Mouse (Mus musculus): ENCODE results near the gene Kcnj8. TPM values are rescaled to one million over a fixed set of nuclear protein-coding genes. Genes with fewer than 3 reads are reported as not detected.

Gene Kcnj8
- total and polyA plus RNA-seq, 2 experiments from 2014 or later: 8.2 to 10.0 TPM

DNA sequence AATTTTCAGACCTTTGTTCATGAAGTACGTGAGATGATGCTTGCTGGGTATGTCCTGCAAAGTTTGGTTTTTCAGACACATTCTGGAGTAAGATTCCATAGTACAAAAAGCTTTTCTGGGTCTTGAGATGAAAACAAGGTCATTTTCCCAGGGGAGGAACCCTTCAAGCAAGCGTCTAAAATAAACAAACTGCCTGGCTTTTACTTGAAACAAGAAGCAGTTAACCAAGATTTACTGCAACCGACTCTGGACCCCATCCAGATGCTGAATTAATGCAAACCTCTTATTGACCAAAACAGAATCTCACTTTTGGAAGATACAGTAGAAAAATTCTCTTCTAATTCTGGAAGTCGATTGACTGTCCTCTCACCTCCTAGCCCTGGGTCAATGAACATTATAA, 20.5 kb downstream of the Kcnj8 start:
- DNase-seq (no peak), ATAC-seq (no peak)
- Histone ChIP-seq H3K9me3 (ENCODE audit: low read length) (0 out of 2 replicates have a peak, but pooled peaks cover 3% of the 10 kb centered on the region), H3K4me3 (ENCODE audit: low read depth, low read length) (no peak overlapping the region), H3K4me2 (ENCODE audit: low read depth) (no peak overlapping the region), H3K9ac (no peak overlapping the region), H3K36me3 (ENCODE audit: insufficient read depth) (no peaks in the 10 kb centered on the region), H3K27me3 (ENCODE audit: insufficient read depth, low read length) (no peaks in the 10 kb centered on the region), H3K4me1 (ENCODE audit: insufficient read depth) (no peaks in the 10 kb centered on the region), H3K27ac (ENCODE audit: low read depth, low read length) (no peak overlapping the region)
- no peak for TF ChIP-seq CTCF (IDR thresholded peaks at IDR 0.05; ENCODE audit: low read depth)
- 70% methylated on average over 4 of the region's 4 CpGs for WGBS

DNA sequence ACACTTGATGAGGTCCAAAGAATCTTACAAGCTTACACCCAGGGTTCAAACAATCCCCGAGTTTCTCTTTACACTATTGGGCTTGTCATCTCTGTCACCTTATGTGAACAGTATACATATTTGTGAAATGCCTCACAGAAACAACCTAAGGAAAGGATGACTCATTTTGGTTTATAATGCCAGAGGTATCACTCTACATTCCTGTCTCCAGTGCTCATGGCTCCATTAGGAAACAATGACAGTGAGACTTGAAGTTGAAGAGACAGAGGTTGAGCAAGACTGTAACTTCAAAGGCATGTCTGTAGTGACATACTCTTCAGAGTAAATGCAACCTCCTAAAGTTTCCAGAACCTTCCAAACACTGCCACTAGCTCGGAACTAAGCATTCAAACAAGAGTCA, 23.0 kb downstream of the Kcnj8 start:
- WGBS: 90% methylated on average over 2 of the region's 2 CpGs
- H3K36me3 ChIP-seq (ENCODE audit: insufficient read depth): no peaks in the 10 kb centered on the region
- no peaks in the 10 kb centered on the region for H3K4me1 ChIP-seq (ENCODE audit: insufficient read depth)
- H3K4me3 ChIP-seq (ENCODE audit: low read depth, low read length): no peak overlapping the region
- ATAC-seq (no peak), DNase-seq (no peak)
- H3K9ac ChIP-seq: no peak overlapping the region
- H3K4me2 ChIP-seq (ENCODE audit: low read depth): no peak overlapping the region
- no peak overlapping the region for H3K27ac ChIP-seq (ENCODE audit: low read depth, low read length)
- H3K9me3 ChIP-seq (ENCODE audit: low read length): 0 out of 2 replicates have a peak, but pooled peaks cover 3% of the 10 kb centered on the region
- H3K27me3 ChIP-seq (ENCODE audit: insufficient read depth, low read length): no peaks in the 10 kb centered on the region
- no peak for TF ChIP-seq CTCF (IDR thresholded peaks at IDR 0.05; ENCODE audit: low read depth)

DNA sequence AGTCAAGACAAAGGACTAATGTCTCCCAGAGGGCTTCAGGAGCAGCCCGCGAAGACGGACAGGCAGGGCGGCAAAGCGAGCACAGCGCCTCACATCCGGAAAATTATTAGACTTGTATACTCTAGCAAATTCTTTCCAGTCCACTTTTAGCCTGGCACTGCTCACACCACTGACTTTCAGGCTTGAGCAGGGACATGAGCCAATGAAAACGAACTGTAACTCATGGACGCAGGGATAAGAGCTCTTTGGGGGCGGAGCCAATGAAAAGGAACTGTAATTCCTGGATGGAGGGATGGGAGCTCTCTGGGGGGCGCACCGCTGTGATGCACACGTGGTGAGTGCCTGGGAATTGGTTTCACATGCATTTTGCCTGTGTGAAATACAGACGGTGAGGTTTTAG, 26.3 kb downstream of the Kcnj8 start:
- no peak for ATAC-seq
- Histone ChIP-seq H3K4me2 (ENCODE audit: low read depth) (no peak overlapping the region), H3K9me3 (ENCODE audit: low read length) (no peaks in the 10 kb centered on the region), H3K4me3 (ENCODE audit: low read depth, low read length) (no peak overlapping the region), H3K27me3 (ENCODE audit: insufficient read depth, low read length) (no peaks in the 10 kb centered on the region), H3K27ac (ENCODE audit: low read depth, low read length) (no peak overlapping the region), H3K4me1 (ENCODE audit: insufficient read depth) (no peaks in the 10 kb centered on the region), H3K36me3 (ENCODE audit: insufficient read depth) (no peaks in the 10 kb centered on the region), H3K9ac (no peak overlapping the region)
- no peak for TF ChIP-seq CTCF (IDR thresholded peaks at IDR 0.05; ENCODE audit: low read depth)
- no peak for DNase-seq
- WGBS: 57% methylated on average over 14 of the region's 14 CpGs

DNA sequence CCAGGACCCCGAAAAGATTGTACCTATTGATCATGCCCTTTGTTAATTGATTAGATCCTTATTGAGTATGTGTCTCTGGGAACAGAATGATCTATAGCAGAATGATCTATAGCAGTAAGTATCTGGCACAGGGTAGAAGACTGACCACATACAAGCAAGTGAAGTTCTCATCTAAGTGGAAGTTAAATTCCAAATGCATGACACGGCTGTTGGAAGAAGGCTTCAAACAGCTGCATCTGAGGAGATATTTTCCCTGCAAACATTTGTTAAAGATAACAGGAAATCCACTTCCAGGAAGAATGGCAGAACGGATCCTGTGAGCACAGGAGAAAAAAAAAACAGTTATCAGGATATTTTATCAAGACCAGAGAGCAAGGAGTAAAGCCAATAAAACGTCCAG, 27.8 kb downstream of the Kcnj8 start:
- no peaks in the 10 kb centered on the region for H3K9me3 ChIP-seq (ENCODE audit: low read length)
- no peak overlapping the region for H3K4me2 ChIP-seq (ENCODE audit: low read depth)
- WGBS: 90% methylated on average over 4 of the region's 4 CpGs
- no peaks in the 10 kb centered on the region for H3K4me1 ChIP-seq (ENCODE audit: insufficient read depth)
- H3K4me3 ChIP-seq (ENCODE audit: low read depth, low read length): no peak overlapping the region
- DNase-seq (no peak), ATAC-seq (no peak)
- H3K36me3 ChIP-seq (ENCODE audit: insufficient read depth): no peaks in the 10 kb centered on the region
- H3K27ac ChIP-seq (ENCODE audit: low read depth, low read length): no peak overlapping the region
- no peaks in the 10 kb centered on the region for H3K27me3 ChIP-seq (ENCODE audit: insufficient read depth, low read length)
- no peak overlapping the region for H3K9ac ChIP-seq
- no peak for TF ChIP-seq CTCF (IDR thresholded peaks at IDR 0.05; ENCODE audit: low read depth)

DNA sequence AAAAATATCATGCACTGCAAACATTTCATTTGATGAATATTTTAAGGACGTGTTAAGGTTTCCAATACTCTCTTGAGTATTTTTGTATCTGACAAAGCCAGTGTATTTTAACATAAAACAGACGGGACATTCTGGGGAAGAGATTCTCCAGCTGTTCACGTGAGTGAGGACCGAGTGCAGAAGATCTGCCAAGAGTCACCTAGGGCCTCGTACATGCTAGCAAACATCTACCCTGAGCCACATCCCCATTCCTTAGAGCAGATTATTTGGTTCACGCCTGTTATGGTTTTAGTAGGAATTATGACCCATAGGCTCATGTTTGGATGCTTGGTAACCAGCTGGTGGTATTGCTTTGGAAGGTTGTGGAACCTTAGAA, 28.6 kb downstream of the Kcnj8 start:
- Histone ChIP-seq H3K27ac (ENCODE audit: low read depth, low read length) (no peak overlapping the region), H3K4me2 (ENCODE audit: low read depth) (no peak overlapping the region), H3K9me3 (ENCODE audit: low read length) (no peaks in the 10 kb centered on the region), H3K4me1 (ENCODE audit: insufficient read depth) (no peaks in the 10 kb centered on the region), H3K27me3 (ENCODE audit: insufficient read depth, low read length) (no peaks in the 10 kb centered on the region), H3K9ac (no peak overlapping the region), H3K36me3 (ENCODE audit: insufficient read depth) (no peaks in the 10 kb centered on the region), H3K4me3 (ENCODE audit: low read depth, low read length) (no peak overlapping the region)
- no peak for TF ChIP-seq CTCF (IDR thresholded peaks at IDR 0.05; ENCODE audit: low read depth)
- DNase-seq (no peak), ATAC-seq (no peak)
- 86% methylated on average over 6 of the region's 6 CpGs for WGBS

DNA sequence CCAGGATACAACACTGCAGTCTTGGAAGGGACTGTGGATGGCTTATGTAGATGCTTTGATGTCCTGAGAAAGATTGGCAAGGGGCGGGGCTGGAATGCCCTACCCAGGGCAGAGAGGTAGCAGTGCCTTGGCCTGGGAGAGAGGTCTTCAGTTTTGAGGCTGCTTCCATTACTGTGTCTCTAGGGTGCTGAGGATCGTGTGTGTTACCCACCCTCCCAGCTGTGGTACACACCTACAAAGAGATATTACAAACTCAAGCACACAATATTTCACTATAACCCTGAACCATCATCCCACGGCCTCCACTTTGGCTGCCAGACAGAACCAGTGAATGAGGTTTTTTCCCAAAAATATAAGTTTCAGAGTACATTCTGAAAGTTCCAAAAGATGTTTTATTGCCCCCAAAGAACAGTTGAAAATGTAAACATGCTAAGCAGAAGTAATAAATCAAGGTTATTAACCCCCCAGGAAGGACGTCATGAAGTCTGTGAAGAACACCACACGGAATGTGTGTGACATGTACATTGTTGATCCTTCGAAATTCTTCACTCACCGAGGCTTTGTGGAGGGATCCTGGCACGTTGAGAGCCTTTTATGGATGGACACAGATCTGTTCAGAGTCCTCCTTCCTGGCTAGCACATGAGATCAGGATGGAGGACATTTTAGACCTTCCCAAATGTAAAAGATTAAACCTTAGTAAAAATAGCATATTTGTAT, 29.2 kb downstream of the Kcnj8 start:
- WGBS: 89% methylated on average over 8 of the region's 8 CpGs
- Histone ChIP-seq H3K27ac (ENCODE audit: low read depth, low read length) (no peak overlapping the region), H3K9me3 (ENCODE audit: low read length) (no peaks in the 10 kb centered on the region), H3K4me2 (ENCODE audit: low read depth) (no peak overlapping the region), H3K9ac (no peak overlapping the region), H3K36me3 (ENCODE audit: insufficient read depth) (no peaks in the 10 kb centered on the region), H3K27me3 (ENCODE audit: insufficient read depth, low read length) (no peaks in the 10 kb centered on the region), H3K4me1 (ENCODE audit: insufficient read depth) (no peaks in the 10 kb centered on the region), H3K4me3 (ENCODE audit: low read depth, low read length) (no peak overlapping the region)
- no peak for DNase-seq
- no peak for TF ChIP-seq CTCF (IDR thresholded peaks at IDR 0.05; ENCODE audit: low read depth)
- no peak for ATAC-seq

DNA sequence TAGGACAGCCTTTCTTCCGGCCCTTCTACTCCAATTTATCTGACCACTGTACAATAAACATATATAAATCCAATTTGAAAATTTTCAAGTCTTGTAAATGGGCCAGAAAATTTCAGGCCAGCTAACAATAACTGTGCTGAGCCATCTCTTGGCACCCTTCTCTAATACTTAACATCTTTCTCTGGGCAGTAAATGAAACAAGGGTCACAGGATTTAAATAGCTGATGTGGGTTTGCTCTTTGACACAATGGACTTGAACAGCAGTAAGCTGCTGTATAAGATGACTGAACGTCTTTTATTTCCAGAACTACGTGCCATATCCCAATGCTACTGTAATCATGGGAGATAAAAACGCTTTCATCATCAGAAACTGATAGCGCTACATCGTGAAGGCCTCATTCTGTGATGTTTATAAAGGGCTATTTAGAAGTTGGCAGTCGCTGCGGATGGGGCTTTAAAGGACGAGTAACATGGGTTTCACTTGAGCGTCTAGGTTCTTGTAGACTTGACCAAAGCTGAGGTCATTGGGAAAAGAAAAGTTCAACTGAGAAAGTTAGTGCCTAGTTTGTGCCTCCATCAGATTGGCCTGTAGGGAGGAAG, 30.8 kb downstream of the Kcnj8 start:
- Histone ChIP-seq H3K9ac (no peak overlapping the region), H3K4me2 (ENCODE audit: low read depth) (no peak overlapping the region), H3K27me3 (ENCODE audit: insufficient read depth, low read length) (no peaks in the 10 kb centered on the region), H3K36me3 (ENCODE audit: insufficient read depth) (no peaks in the 10 kb centered on the region), H3K9me3 (ENCODE audit: low read length) (no peaks in the 10 kb centered on the region), H3K27ac (ENCODE audit: low read depth, low read length) (no peak overlapping the region), H3K4me1 (ENCODE audit: insufficient read depth) (no peaks in the 10 kb centered on the region), H3K4me3 (ENCODE audit: low read depth, low read length) (no peak overlapping the region)
- DNase-seq (no peak), ATAC-seq (no peak)
- no peak for TF ChIP-seq CTCF (IDR thresholded peaks at IDR 0.05; ENCODE audit: low read depth)
- whole genome bisulfite sequencing: 89% methylated on average over 10 of the region's 10 CpGs

All from forebrain, postnatal 0 days (tissue).